Mouse (Mus musculus): ENCODE measurements around the gene Agbl2. TPM values are rescaled to one million over a fixed set of nuclear protein-coding genes. Genes with fewer than 3 reads are reported as not detected.
"Not testable (repeated sequence)": the region's sequence is repeated elsewhere in the genome, so short reads cannot be mapped to it uniquely, and the experiment has no call there.

Gene Agbl2
- polyA plus RNA-seq, 1 experiment, result 2.6 TPM

DNA sequence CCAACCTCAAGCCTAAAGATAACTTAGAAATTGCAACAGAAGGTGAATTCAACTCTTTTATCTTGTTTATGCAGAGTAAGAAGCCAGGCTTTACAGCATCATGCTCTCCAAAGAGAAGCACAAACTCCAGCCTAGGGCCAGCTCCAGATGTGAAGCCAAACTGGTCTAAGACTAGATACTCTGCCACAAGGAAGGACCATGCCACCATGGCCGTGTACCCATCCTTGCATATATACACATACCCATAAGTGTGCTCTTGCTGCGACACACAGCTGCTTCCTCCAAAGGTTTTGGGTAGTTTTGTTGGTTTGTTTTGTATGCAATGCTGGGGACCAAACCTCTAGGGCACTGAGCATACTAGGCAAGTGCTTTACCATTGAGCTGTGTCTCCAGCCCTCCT is 32.7 kb downstream of the Agbl2 start:
- no peak for DNase-seq (ENCODE audit: low spot score)

DNA sequence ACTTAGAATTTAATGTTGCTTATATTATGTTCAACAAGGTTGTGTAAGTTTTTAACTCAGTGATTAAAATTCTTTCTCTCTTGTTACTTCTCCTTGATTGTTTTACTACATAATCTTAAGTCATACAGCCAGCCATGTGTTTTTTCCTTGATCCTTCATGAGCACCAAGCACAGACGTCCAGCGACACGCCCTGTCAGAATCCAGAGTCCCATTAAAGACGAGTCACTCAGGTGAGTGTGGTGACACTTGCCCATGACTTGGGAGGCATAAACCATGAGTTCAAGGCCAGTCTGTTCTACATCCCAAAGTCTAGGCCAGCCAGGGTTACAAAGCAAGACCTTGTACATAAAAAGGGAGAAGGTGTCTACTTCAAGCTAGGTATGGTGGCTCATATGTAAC is 33.6 kb downstream of the Agbl2 start:
- DNase-seq (ENCODE audit: low spot score), result no peak

- DNase-seq (ENCODE audit: low spot score), result no peak
These were observed 36.2 kb downstream of the Agbl2 start for GRCm38 (mm10) chr2:90818710-90819109.

DNA sequence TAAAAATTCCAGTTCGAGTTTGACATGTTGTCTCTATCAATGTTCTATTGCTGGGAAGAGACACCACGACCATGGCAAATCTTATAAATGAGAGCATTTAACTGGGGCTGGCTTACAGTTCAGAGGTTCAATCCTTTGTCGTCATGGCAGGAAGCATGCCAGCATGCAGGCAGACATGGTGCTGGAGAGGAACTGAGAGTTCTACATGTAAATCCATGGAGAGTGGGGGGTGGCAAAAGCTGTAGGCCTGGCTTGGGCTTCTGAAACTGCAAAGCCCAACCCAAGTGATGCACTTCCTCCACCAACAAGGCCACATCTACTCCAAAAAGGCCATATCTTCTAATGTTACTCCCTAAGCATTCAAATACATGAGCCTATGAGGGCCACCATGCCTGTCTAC is 38.4 kb downstream of the Agbl2 start:
- no peak for DNase-seq (ENCODE audit: low spot score)

GRCm38 (mm10) chr2:90822978-90823377 is 40.5 kb downstream of the Agbl2 start:
- DNase-seq (ENCODE audit: low spot score), result no peak

- DNase-seq (ENCODE audit: low spot score), result no peak
These were observed 41.3 kb downstream of the Agbl2 start for GRCm38 (mm10) chr2:90823781-90824180.

- DNase-seq (ENCODE audit: low spot score), result not testable (repeated sequence)
These were observed 42.0 kb downstream of the Agbl2 start for GRCm38 (mm10) chr2:90824528-90824927.

DNA sequence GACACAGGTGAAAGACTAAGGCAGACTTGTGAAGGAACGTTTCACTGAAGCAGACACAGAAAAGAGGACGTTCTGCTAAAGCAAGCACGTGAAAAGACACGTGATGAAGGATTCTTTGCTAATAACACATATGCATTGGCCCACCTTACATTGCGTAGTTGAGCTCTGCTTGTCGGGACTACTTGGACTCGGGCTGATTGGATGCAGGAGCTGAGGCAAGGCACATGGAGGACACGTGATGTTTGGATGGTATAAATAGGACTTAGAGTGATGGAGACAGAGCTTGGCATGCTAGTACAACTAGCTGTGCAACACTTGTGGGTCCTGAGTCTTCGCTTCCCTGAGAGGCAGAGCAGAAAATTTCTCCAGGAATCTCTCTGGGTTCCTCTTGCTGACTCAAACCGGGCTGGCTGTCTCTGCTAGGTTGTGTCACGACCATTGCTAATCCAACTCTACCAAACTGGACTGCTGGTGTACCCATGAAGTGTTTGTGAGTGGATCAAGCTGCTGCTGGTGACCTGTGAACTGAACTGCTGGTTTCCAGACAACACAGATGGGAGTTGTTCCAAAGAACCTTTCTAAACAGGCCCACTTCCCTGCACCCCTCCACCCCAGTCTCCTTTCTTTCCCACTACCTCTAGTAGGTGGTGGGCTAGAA is 43.1 kb downstream of the Agbl2 start:
- no peak for DNase-seq (ENCODE audit: low spot score)

DNA sequence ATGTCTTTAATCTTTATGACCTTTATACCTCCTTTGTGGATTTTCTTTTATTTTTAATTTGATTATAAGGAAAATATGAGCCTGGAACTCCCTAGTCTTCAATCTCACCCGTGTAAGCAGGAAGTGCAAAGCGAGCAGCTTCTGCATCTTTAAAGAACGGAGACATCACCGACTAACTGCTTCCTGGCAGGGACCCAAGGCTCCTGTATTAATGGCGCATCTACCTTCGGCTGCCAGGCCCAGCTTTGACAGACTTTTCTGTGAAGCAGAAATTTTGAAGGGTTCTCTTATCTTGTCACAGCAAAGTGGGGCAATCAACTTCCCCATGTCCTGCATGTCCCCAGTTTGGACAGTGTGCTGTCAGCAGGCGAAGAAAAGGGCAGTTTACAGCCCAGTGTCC is 46.2 kb downstream of the Agbl2 start:
- DNase-seq (ENCODE audit: low spot score), result no peak

DNA sequence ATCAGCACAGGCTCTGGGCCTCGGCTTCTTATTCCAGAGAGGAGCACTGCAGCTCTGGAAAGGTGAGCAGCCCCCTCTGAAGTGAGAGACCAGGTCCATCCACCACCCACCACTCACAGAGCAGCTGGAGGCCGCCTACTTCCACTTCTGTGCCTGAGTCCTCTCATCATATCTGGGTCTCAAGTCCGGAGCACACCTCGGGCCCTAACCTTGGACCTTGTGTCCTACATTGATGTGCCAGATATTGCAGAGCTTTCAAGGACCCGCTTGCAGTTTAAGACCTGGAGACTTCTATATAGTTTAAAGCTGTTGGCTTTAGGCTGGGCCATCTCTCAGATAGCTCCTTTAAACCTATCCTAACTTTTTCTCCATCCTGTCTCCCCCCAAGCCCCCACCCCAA is 51.0 kb downstream of the Agbl2 start:
- DNase-seq (ENCODE audit: low spot score), result no peak

DNA sequence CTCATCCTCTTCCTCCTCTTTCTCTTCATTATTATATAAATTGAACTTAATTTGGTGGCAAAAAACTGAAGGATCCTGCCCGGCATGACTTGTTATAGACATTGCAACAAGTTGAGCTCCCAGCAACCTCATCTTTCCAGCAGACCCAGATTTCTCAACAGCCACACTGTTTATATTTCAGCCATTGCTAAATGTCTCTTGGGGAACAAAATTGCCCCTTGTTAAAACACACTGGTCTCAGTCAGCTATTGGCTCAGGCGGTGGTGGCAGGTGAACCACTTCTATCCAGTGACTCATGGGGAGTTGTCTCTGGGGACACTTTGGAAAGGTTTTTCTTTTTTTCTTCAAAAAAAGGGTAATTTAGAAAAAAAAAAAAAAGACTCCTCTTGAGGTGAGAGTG is 56.1 kb downstream of the Agbl2 start:
- DNase-seq (ENCODE audit: low spot score), result no peak

DNA sequence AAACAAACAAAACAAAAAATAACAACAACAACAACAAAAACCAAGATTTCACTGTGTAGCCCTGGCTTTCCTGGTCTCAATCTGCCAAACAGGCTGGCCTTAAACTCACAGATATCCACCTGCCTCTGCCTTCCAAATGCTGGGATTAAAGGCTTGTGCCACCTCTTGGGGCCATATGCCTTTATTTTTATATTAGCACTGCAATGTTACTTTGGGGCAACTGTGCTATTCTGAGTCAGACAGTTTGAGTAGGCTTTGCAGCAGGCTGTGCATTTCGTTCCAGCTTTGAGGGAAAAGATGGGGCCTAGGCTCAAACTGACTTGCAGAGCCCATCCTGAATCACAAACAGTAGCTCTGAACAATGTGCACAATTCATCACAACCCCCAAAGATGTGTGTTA is 61.1 kb downstream of the Agbl2 start:
- no peak for DNase-seq (ENCODE audit: low spot score)

DNA sequence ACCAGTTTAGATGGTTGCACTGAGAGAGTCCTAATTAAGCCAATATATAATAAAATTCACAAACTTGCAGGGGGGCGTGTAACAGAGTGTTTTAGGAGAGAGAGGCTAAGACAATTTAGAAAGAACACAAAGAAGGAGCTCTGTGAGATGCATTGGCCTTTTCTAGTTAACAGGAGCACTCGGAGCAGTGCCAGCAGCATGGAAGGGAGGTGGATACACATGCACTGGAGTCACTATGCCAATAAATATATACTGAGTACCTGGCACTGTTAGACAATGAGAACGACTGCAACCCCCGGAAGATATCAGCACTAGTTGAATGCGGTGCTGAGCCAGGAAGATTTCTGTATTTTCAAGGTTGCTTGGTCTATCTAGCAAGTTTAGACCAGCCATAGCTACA is 61.7 kb downstream of the Agbl2 start:
- DNase-seq (ENCODE audit: low spot score), result no peak

DNA sequence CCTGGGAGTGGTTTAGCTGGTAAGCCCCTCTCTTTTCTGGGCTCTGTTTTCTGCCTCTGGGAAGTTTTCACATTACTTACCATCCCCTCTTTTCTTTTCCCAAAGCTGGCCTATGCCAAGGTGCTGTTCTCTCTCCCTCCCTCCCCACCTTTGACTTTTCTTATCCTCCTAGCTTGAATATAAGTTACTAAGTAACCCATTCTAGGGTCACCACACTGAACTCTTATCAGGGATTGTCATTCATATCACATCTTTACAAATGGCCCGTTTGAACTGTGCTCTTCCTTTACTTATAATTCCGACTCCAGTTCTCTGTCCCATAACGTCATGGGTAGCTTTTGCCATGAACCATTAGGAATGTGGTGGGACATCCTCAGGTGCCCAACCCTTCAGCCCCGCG is 62.7 kb downstream of the Agbl2 start:
- DNase-seq (ENCODE audit: low spot score), result no peak

GRCm38 (mm10) chr2:90846171-90846570 is 63.6 kb downstream of the Agbl2 start:
- no peak for DNase-seq (ENCODE audit: low spot score)

- DNase-seq (ENCODE audit: low spot score), result peak; percentile 26
These were observed 64.0 kb downstream of the Agbl2 start for GRCm38 (mm10) chr2:90846597-90846954.

- peak; percentile 95 for DNase-seq (ENCODE audit: low spot score)
These were observed 64.6 kb downstream of the Agbl2 start, which contains the start of gene Mtch2 for GRCm38 (mm10) chr2:90846955-90847680. Gene Mtch2, plus strand, starts transcription at chr2:90847155.

- no peak for DNase-seq (ENCODE audit: low spot score)
These were observed 65.1 kb downstream of the Agbl2 start for GRCm38 (mm10) chr2:90847681-90848050.

GRCm38 (mm10) chr2:90848331-90848730 is 65.8 kb downstream of the Agbl2 start:
- no peak for DNase-seq (ENCODE audit: low spot score)

DNA sequence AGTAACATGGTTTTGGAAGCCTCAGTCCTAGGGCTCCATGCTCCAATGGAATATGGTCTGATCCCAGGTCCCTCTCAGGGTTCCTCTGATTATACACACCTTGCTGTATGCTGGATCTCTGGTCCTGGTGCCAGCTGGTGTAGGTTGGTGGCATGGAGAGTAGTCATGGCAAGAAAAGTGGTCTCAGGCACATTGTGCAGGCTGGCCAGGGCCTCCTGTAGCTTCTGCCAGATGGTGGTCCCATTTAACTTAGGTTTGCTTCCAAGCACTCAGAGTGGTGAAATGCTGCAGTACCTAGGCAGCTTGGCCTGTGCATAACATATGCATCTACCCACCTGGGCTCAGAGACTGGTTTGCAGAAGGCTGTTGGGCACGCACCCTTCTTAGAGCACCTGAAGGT is 67.9 kb downstream of the Agbl2 start:
- no peak for DNase-seq (ENCODE audit: low spot score)

- DNase-seq (ENCODE audit: low spot score), result no peak
These were observed 79.0 kb downstream of the Agbl2 start for GRCm38 (mm10) chr2:90861486-90861885.

- DNase-seq (ENCODE audit: low spot score), result no peak
These were observed 81.7 kb downstream of the Agbl2 start for GRCm38 (mm10) chr2:90864184-90864583.

DNA sequence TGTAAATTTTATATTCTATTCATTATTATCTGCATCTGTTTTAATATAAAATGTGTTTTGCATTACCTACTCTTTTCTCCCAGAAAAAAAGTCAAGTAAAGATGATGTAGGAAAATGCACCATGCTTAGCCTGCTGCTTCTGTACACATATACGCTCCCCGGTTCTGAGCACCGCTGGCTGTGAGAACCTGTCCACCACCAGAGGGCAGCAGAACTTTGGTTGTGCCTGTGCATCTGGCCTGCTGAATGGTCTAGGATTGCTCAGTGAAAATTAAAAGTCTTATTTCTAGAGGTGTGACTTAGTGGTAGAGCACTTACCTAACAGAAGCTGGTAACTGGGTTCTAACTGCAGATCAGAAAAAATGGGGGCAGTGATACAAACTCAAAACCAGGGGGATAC is 84.0 kb downstream of the Agbl2 start:
- peak; percentile 51 for DNase-seq (ENCODE audit: low spot score)

- DNase-seq (ENCODE audit: low spot score), result no peak
These were observed 87.6 kb downstream of the Agbl2 start for GRCm38 (mm10) chr2:90870136-90870601.

All from urinary bladder, adult 2 months (tissue).